Mouse (Mus musculus): ENCODE results near the gene Steap4.

- TF ChIP-seq CTCF (IDR thresholded peaks at IDR 0.05; ENCODE audit: borderline replicate concordance, control insufficient read depth, extremely low read depth, insufficient read depth, low read length, poor library complexity) (no peak), POLR2A (IDR thresholded peaks at IDR 0.05; ENCODE audit: control insufficient read depth, extremely low read depth, insufficient read depth, low read length, poor library complexity) (no peak)
These were observed 48.3 kb upstream of the Steap4 start for GRCm38 (mm10) chr5:7911975-7912374.

Data from thymus, adult 2 months (tissue).